Mouse (Mus musculus): ENCODE measurements around the gene Grcc10.

The Grcc10 gene

DNA sequence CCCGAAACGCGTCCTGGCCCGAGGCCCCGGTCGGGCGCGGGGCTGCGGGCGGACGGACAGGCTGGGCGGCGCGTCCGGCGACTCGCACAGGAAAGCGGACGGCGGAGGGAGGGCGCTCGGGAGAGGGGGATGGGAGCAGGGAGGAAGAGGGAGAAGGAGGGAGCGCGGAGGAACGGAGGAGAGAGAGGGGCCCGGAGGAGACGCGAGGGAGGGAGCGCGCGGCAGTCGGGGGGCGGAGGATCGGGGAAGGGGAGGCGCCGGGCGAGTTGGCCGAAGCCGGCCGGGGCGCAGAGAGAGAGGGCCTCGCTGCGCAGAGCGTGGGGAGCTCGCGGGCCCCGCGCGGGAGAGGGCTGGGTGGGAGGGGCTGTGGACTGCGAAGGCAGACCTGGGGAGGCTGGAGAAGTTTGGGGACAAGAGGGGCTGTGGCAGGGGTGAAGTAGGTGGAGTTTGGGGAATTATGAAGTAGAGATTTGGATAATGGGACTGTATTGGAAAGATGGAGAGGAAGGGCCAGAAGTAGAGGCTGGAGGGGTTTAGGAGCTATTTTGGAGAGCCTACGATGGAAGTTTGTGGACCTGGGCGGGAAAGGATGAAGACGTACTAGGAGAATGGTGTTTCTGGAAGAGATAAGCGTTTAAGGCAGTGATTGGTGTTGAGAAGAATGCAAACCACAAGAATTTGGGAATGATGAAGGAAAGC lies 15.6 kb upstream of the Grcc10 start:
- peak; percentile 60 to 64 for DNase-seq

DNA sequence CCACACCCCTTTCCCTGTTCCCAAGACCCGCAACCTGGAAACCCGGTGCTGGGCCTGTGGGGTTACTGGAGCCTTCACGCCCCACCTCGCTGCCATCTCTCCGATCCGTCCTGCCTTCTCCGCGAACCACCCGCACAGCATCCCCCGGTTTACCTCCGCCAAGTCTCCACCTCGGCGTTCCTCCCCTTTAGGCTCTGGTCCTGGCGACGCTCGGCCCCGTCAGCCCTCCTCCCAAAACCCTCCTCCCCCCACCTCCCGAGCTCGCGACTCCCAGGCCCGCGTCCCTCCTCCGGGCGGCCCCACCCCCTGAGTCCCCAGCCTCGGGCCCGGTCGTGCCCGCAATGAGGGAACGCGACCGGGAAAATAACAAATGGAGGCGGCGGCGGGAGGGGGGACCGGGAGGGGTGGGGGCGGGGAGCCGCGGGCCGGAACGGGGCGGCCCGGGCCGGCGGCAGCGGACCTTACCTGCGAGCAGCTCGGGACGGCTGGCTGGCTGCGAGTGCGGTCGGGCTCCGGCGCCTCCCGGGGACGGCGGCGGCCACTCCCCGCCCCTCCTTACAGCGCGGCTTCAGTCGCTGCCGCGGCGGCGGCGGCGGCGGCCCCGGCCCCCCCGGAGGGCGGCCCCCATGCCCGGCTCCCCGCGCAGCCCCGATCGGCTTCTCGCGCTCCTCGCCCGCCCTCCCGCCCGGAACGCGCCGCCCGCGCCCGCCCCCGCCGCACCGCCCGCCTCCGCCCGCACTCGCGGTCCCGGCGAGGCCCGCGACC lies 14.8 kb upstream of the Grcc10 start, which contains the start of the genes Gm45234 and Atn1:
Gene Gm45234, minus strand, starts transcription at position 191 of the 765 bp plus-strand sequence.
Gene Atn1, minus strand, starts transcription at position 694 of the 765 bp plus-strand sequence.
- peak in 1 of 2 experiments; percentile 56 for DNase-seq

DNA sequence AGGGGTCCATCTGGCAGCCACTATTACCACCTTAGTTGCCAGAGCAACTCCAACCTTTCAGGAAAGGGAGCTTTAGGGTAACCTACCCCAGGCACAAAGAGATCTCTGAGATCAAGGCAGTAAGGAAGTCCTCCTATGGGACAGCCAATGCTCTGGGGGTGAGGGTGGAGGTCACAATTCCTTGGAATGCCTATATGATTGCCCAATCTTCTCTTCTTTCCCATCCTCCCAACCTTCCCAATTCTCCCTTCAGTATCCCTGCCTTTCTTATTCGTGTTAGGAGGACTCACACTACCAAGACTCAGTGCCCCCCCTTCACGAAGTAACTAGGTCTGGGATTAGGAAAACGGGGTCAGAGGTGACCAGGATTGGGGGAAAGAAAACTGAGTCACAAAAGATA lies 14.1 kb upstream of the Grcc10 start:
- DNase-seq = no peak

DNA sequence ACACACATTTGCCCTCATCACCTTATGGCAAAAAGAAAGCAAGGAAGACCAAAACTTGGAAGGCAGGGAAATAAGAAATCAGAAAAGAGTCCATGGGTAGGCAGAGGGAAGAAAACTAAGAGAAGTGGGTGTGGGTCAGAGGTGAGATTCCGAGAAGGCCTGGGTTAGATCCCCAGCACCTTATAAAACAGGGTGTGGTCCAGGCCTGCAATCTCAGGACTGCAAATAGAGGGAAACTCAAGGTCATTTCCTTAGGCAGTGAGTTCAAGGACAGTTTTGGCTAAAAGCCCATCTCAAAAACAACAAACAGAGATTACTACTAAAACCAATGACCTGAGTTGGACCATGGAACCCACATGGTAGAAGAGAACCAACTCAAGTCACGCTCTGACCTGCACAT lies 12.7 kb upstream of the Grcc10 start:
- DNase-seq = no peak

DNA sequence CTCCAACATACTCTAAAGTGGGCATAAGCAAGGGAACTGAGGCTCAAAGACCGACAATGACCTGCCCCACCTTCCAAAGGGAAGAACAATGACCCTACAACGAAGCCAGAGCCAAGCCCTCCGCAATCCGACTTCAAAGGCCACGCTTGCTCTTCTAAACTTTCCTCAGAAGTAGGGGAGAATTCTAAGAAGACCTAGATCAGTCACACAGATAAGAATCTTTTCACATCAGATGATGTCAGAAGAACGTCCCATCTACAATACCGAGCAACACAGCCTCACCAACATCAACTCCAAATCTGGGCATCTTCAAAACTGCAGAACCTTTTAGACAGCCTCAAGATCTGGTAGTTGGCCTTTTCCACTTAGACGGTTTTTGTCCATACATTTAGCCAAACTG lies 9.2 kb upstream of the Grcc10 start:
- DNase-seq = no peak

DNA sequence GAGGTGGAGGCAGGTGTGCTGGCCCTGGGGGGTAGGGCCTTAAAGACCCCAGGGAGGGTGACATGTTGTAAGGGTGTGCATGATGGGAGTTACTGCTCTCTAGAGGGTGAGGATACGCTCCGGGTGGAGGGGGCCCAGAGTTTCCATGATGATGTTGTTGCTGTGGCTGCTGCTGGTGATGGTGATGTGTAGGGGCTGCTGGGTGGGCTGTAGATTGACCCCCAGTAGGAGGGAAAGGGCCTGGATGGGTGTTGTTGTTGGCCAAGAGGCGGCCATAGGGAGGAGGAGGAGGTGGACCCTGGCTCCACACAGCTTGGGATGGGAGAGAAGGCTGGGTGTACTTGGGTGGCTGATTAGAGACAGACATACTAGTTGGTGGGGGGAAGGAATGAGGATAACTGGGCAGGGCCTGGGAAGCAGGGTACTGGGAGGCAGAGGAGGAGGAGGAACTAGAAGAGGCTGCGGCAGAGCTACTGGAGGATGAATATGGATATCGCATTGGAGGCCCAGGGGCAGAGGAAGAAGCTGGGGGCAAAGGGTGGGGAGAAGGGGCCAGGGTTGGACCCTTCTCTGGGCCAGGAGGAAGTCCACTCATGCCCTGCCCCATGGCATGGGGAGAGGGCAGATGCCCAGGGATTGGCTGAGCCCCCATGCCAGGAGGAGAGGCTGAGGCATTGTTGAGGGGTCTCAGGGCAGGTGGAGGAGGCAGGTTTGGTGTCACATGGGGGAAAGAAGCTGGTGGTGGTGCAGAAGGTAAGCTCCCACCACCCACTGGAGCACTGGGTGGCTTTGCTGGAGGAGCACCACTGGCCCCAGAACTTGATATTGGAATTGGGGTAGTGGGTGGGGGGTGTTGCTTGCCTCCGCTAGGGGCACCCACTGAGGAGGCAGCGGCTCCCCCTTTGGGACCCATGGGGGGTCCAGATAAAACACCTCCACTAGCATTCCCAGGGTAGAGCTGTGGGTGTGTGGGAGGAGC lies 5.8 kb upstream of the Grcc10 start:
- DNase-seq = no peak

DNA sequence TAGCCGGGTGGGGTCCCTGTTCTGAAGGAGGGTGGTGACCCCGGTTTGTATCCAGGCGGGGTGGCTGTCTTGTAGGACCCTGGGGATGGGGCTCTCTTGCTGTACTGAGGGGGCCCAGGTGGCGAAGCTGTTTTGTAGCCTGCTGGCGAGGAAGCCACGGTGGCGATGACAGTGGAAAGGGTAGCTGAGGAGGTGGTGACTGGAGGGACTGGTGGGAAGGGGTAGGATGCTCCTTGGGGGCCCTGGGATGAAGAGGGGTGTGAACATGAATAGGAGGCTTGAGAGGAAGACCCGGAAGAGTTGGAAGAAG lies 5.1 kb upstream of the Grcc10 start:
- no peak for DNase-seq

DNA sequence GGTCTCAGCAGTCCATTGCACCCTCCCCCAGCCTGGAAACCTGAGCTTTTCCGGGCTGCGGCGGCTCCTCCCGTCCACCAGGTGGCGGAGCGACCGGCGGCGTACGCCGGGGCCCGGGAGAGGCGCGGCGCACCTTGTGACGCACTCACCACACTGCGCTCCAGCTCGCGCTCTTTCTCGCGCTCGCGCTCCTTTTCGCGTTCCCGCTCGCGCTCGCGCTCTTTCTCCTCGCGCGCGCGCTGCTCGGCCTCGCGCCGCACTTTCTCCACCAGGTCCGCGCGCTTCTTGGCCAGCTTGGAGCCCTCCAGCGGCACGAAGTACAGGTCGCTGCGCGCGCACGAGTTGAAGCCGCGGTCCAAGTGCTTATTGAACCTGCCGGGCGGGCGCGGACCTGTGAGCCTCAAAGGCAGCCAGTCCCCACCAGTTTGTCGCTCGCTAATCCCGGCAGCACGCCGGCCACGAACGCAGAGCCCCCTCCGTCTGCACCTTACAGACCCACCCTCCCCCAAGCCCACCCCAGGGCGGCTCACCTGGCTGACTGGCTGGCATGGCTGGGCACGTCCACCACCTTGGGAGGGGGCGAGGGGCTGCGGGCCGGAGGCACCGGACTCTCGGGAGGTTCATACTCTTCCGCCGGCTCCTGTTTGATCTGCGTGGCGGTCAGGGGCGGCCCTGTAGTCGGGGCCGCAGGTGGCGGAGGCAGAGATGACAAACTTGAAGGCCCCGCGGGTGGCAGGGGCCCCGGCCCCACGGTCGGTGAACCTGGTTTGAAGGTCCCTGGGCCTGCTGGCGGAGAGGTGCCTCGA lies 4.5 kb upstream of the Grcc10 start:
- DNase-seq = peak; percentile 89 to 93

DNA sequence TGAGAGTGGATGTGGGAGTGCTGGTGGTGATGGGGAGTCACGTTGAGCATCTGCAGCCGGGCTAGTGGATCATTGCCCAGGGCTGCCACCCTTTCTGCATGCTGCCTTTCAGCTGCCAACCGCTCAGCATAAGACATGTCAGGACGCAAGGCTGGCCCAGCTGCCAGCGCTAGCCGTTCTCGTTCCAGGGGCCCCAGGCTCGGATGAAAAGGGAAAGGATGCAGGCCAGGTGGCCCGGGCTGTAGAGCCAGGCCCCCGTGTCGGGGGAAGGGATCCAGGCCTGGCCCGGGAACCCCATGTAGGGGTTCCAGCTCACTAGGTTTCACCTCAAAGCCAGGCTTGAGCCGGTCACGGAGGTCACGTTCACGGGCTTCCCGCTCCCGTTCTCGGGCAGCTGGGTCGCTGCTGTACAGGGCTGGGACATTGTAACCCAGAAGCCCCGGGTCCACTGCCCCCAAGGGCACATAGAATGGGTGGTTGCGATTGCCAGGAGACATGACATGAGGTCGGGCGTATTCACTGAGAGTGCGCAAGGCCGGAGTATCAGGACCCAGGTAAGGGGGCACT lies 3.7 kb upstream of the Grcc10 start:
- DNase-seq = no peak

DNA sequence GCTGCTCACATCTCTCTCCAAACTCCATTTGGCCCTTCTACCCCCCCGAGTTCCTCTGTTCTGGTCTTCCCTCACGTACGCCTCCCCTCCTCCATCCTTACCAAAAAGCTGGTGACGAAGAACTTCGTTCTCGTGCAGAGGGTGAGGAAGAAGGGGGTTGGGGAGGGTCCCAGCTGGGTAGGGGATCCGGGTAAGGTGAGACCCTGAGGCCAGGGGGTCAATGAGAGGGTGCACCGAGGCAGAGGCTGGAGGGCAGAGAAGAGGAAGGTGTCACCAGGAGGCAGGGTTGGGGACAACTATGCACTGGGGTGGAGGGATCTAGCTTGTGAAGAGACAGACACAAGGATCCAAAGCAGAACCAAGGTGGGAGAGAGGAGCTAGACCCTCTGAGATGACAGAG lies 2.5 kb upstream of the Grcc10 start:
- no peak for DNase-seq

DNA sequence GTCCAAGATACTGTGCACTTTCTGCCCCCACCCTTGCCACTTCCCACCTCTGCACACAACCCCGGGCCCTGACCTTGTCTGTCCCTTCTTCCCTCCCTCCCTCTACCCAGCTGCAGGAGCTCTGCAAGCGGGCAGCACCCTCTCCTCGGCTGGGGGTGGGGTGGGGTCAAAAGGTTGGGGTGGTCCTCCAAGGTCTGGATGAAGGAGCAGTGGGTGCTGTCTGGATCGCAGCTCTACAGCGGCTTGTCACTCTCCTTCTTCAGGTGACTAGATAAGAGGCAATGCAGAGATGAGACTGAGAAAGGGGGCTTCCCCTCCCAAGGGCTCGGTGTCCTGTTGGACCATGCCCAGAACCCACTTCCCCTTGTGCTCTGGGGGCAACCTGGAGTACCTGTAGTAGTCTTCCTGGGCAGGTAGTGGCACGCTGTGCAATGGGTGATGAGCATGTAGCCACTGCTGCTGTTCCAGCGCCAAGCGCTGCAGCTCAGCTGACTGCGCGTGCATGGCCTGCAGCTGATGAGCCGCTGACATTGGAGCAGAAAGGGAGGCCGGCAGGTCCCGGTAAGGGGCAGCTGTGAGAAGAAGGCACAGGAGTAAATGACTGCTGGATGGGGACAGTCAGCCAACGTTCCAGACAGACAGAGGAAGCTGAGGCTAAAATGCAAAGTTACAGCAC lies 1.8 kb upstream of the Grcc10 start:
- no peak for DNase-seq

DNA sequence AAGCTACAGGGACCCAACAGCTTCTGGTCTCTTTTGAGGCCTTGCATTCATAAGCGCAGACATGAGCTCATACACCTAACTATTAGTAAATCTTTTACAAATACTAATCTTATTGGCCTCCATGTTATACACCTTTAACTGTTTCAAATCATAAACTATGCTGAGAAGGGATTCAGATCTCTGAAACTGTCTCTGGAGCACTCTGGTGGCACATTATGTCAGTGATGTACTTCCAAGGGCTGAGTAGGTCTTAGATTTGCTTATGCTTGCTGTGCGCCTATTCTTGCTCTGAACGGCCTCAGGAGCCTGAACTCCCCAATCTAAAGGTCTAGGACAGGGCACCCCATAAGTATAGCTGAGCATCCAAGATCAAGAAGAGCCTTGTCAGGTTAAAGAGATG lies 668 bp upstream of the Grcc10 start:
- no peak for DNase-seq

DNA sequence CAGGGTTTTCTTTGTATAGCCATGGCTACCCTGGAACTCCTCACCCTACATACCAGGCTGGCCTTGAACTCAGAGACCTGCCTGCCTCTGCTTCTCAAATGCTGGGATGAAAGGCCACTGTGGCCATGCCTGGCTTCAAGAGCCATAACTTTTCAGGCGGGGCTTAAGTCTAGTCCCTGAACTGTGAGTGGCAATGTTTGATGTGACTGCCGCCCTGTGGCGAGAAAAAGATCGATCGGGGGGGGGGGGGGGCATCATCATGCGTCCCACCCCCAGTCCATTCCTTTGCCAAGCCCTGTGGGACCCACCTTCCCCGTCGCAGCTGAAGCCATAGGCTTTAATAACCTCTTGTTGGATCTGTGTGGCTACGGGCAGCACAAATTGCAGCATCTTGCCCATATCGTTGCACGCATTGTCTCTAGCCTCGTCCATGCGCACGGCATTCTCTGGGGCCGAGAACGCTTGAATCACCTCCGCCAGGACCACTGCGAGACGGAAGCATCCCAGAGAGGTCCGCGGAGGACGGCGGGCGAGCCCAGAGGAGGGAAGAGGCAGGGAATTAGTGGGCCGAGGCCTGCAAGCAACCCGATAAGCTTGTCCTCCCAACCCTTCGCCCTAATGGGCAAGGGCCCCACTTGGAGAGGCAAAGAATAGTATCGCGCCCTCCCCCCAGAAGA lies 825 bp downstream of the Grcc10 start:
- peak in 1 of 2 experiments; percentile 68 for DNase-seq

DNA sequence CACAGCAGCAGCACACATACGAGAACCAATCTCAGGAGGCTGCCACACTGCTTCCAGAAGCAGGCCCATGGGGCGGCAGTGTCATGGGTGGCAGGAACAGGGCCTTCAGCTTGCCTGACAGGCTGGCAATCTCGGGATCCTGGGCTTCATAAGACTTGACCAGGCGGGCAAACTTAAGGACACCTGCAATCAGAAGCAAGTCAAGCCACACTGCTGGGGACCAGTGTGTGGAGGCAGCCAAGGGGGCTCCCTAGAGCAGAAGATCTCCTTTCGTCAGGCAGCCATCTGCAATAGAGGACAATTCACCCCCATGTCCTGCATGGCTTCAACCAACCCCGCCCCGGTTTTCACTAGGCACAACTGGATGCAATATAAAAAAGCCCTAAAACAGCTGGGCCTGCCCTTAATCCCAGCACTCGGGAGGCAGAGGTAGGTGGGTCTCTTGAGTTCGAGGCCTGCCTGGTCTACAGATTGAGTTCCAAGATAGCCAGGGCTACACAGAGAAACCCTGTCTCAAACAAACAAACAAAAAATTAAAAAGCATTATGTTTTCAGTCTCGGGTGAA lies 1.9 kb downstream of the Grcc10 start:
- no peak for DNase-seq

DNA sequence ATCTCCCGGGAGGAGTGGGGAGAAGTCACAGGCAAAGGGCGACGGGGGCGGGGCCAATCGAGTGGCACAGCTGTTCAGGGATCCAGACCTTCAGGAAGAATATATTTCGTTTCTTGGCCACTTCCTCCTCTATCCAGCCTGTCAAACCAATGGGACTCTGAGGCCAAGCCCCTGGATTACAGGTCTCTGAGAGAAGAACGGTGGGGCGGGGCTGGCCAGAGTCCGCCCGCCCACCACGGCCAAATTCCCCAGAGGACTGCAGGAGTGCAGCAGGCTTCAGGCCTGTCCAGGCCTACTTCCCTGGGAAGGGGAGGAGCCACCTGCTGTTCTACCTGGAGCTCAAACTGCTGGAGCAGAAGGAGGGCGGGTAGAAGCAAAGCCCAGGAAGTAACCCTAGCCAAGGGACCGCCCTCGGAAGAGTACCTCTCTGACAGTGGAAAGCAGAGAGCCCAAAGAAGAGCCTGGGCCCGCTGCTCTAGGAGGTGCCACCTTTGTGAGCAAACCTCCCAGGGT lies 2.6 kb downstream of the Grcc10 start, which contains the start of gene Ptpn6:
Gene Ptpn6, minus strand, starts transcription at position 204 of the 513 bp plus-strand sequence.
- peak in 1 of 2 experiments; percentile 47 for DNase-seq

DNA sequence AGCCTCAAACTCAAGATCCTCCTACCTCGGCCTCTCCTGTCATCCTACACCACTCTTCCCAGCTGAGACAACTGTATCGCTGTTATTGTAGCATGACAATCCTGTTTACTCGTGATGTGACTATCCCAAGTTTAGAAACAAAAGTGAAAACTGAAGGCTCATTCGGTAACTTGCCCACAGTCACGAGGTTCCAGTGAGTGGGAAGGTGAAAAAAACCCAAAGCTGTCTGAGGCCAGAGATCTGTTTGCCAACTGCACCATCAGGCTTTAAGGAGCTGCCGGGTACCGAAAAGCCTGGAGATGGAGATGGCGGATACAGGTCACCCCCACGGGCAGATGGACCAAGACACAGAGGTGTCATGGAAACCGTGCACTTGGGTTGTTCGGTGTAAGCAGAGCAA lies 4.1 kb downstream of the Grcc10 start:
- no peak for DNase-seq

DNA sequence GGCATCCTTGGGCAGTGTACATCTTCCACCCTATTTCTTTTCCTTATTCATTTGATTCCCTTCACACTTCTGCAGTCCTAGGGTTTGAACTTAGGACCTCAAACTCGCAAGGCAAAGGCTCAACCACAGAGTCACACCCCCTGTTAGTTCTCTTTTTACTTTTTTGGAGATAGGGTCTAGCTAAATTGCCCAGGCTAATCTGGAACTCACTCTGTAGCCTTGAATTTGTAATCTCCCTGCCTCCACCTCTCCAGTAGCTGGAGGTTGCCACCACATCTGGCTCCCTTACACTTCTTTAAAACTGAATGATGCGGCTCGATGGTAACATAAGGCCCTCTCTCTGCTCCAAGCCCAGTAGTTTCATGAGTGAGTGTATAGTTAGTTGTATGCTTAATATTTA lies 6.8 kb downstream of the Grcc10 start:
- DNase-seq = no peak

DNA sequence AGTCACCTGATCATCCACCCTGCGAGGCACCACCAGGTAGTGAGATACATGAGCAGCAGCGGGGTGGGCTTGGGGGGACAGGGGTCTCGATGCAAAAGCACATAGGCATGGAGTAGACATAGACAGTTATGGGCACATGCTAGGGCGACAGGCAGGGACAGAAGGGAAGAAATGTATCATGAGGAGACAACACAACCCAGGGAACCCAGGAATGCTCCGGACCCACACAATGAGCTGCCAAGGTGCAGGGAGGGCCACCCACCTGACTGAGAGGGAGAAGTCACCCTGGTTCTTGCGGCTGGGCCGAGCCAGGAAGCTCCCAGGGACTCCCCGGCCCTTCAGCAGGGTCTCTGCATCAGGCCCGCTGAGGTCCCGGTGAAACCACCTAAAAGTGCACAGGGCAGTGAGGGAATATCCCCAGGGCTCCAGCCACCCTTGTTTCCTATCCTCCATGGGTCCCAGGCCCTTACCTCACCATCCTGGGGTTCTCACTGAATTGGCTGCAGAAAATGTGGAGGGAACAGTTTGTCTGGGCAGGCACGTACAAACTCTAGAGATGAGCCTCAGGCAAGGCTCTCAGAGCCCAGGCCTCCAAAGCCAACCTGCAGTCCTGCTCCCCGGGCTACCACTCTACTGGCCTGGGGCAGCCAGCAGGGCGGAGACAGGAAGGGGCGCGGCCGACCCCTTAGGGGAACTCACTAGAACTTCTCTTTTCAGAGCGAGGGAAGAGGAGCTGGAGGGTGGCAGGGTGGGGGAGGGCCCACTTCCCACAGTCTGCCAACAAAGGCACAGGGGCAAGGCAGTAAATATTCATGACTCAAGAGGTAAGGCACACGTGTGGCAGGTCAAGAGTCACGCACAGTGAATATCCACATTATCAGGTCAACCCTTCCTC lies 8.5 kb downstream of the Grcc10 start:
- peak; percentile 85 to 91 for DNase-seq

DNA sequence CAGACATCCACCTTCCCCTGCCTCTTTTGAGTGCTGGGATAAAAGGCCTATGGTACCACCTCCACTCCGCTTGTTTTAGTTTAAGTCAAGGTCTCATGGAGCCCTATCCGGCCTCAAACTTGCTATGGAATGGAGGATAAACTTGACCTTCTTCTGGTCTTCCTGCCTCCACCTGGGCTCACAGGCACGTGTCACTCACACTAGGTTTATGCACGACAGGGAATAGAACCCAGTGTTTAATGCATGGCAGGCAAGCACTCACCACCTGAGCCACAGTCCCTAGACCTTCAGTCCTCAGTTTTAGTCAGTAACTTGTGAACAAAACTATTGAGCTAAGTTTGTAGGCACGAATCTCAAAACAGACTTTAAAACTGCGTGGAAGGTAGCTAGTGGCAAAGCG lies 10.1 kb downstream of the Grcc10 start:
- no peak for DNase-seq
